Mouse (Mus musculus) forebrain, embryonic 16.5 days (tissue): ENCODE measurements around the gene 9930104L06Rik. TPM values are rescaled to one million over a fixed set of nuclear protein-coding genes. Genes with fewer than 3 reads are reported as not detected.
A peak's percentile ranks its signal among the peaks of the same experiment; 100 is the strongest.

Experiments used
- ATAC-seq: fragments of 200-750 bp; cut with Nextera tagmentation; 2 replicates; pipeline ENCODE4 v1.8.0; 2017; ENCODE audit warnings: mild to moderate bottlenecking, moderate library complexity
- H3K27ac ChIP-seq: fragments of 300-500 bp; sonication (generic); 2 replicates; pipeline ENCODE4 v1.5.1; 2014; ENCODE audit warnings: low read length, control low read depth
- H3K27me3 ChIP-seq: fragments of 300-500 bp; sonication (generic); replicated peaks from 2 replicates; pipeline ENCODE4 v1.6.1; 2014; ENCODE audit warnings: low read length; ENCODE audit not compliant: control insufficient read depth, insufficient read depth
- H3K36me3 ChIP-seq: fragments of 300-500 bp; sonication (generic); 2 replicates; pipeline ENCODE4 v1.6.1; 2014; ENCODE audit not compliant: control insufficient read depth, insufficient read depth
- H3K4me1 ChIP-seq: fragments of 300-500 bp; sonication (generic); replicated peaks from 2 replicates; pipeline ENCODE4 v1.6.1; 2014; ENCODE audit warnings: low read length; ENCODE audit not compliant: control insufficient read depth, insufficient read depth
- H3K4me2 ChIP-seq: fragments of 300-500 bp; sonication (generic); 2 replicates; pipeline ENCODE4 v1.6.1; 2014; ENCODE audit warnings: mild to moderate bottlenecking, low read length, control low read depth
- H3K4me3 ChIP-seq: fragments of 300-500 bp; sonication (generic); replicated peaks from 2 replicates; pipeline ENCODE4 v1.5.1; 2014; ENCODE audit warnings: mild to moderate bottlenecking, low read length, control low read depth
- H3K9ac ChIP-seq: fragments of 300-500 bp; sonication (generic); replicated peaks from 2 replicates; pipeline ENCODE4 v1.6.1; 2014; ENCODE audit warnings: low read depth, low read length, control low read depth
- H3K9me3 ChIP-seq: fragments of 300-500 bp; sonication (generic); 2 replicates; pipeline ENCODE4 v1.6.1; 2016; ENCODE audit warnings: low read length; ENCODE audit not compliant: control insufficient read depth
- WGBS: fragments of 180-500 bp; shearing (Covaris S2); extraction: QIAGEN DNeasy Blood & Tissue Kit; methylation state at CpG from one replicate; pipeline ENCODE4 v1.1.7; 2014; 5-methylcytosine and 5-hydroxymethylcytosine counted together
- polyA plus RNA-seq: library from polyadenylated mRNA; unstranded; fragments of >200 nt; fragmentation: Nextera tagmentation; extraction: Ambion mirVana; gene quantifications from 2 replicates; pipeline ENCODE4 v1.2.1, GENCODE M21; 2015

The 9930104L06Rik gene
- polyA plus RNA-seq, 1 experiment from 2014 or later, result 17.1 TPM

DNA sequence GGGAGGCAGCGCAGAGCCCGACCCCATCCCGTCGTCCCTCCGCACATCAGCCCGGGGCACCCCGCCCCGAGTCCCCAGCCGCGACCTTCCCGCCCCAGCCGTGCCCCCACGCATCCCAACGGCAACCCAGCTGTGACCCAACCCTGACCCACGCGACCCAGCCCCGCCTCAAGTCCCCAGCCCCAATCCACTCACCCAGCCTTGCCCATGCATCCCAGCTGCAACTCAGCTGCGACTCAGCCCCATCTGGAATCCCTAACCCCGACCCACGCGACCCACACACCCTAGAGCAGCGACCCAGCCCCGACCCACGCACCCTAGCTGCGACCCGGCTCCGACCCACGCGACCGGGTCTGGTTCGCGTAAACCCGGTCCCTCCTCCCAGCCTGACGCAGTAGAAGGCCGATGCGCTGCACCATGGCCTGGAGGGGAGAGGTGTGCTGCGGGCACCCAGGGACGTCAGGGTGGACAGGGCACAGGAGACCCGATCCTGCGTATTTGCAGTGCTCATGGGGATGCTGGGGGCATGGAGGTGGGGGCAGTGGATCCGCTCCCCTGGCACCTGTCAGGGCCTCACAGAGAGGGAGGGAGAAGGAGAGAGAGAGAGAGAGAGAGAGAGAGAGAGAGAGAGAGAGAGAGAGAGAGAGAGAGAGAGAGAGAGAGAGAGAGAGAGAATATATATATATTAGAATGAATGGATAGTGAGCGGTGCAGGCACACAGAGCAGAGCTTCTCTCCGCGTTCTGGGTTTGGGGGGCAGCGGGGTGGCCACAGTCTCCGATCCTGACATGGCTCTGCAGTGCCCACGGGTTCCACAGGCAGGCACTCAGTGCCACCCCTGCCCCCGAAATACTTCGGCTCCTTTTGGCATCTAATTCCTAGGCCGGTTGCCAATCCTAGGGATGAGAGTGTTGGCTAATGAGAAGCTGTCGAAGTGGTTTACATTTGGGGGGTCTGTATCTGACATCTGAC lies 50.2 kb downstream of the 9930104L06Rik start:
- Histone ChIP-seq H3K36me3 (no peaks in the 10 kb centered on the region), H3K27me3 (peaks cover 77% of the 10 kb centered on the region), H3K4me2 (peak overlapping the region; percentile 48), H3K27ac (no peak overlapping the region), H3K4me1 (peaks cover 19% of the 10 kb centered on the region), H3K9me3 (no peaks in the 10 kb centered on the region), H3K4me3 (peak overlapping the region; percentile 38), H3K9ac (no peak overlapping the region)
- WGBS, result 1% methylated on average over 51 of the region's 51 CpGs
- ATAC-seq, result no peak

DNA sequence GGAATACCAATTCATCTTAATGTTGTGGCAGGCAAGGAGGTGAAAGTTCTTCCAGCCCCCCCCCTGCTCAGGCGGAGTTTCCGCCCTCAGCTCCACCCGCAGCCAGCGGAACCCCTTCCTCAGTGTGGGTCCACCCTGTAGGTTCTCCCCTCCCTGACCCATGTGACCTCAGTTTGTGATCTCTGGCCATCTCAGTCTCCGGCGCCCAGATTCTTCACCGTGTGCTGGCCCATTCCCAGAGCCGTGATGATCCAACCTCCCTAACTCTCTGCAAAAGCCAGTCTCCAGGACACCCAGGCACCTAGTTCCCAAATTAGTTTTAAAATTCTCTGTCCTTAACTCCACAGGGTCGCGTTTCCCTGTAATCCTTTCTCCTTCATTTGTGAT lies 50.9 kb downstream of the 9930104L06Rik start:
- WGBS, result 7% methylated on average over 10 of the region's 10 CpGs
- no peaks in the 10 kb centered on the region for H3K36me3 ChIP-seq
- H3K9me3 ChIP-seq, result no peaks in the 10 kb centered on the region
- H3K27ac ChIP-seq, result no peak overlapping the region
- H3K4me1 ChIP-seq, result peaks cover 19% of the 10 kb centered on the region
- H3K27me3 ChIP-seq, result peaks cover 77% of the 10 kb centered on the region
- no peak overlapping the region for H3K9ac ChIP-seq
- no peak overlapping the region for H3K4me2 ChIP-seq
- ATAC-seq, result no peak
- no peak overlapping the region for H3K4me3 ChIP-seq

DNA sequence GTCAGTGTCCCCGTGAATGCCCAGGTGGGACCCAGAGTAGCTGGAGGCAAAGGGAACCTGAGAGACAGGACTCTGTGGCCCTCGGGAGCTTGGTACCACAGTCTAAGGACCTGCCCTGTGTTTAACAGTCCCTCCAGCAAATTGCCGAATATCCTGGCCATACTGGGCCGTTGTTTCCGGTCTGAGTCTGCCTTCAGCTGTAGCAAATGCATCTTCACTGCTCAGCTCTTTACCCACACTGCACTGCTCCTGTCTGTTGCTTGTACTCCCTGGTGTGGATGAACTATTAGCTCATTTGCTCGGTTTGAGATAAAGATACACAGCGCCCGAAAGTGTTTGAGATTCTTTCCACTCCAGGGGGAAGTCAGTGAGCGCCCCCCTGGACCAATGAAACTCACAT lies 51.5 kb downstream of the 9930104L06Rik start:
- Histone ChIP-seq H3K4me3 (no peak overlapping the region), H3K9me3 (no peaks in the 10 kb centered on the region), H3K4me2 (no peak overlapping the region), H3K9ac (no peak overlapping the region), H3K27me3 (peaks cover 71% of the 10 kb centered on the region), H3K27ac (no peak overlapping the region), H3K36me3 (no peaks in the 10 kb centered on the region), H3K4me1 (peaks cover 19% of the 10 kb centered on the region)
- WGBS, result 23% methylated on average over 9 of the region's 9 CpGs
- no peak for ATAC-seq

DNA sequence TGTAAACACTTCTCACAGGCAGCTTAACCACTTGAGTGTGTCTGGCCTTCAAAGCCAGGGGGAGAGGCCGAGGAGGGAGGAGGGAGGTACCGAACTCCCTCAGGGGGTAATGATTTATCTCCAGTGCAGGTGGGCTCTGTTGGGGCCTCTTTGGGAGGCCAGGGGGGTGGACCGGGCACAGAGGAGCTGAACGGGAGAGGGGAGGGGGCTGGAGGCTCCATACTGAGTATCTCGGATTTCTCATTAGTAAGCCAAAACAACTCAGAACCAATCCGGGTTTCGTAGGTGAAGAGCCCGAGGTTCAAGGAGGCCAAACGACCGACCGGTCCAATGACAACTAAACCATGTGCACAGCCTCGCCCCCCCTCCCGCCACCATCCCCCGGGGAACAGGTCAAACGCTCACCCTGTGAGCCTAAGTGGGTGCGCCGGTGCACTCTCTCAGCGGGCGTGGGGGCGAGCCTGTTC lies 53.0 kb downstream of the 9930104L06Rik start:
- Histone ChIP-seq H3K36me3 (no peaks in the 10 kb centered on the region), H3K4me3 (no peak overlapping the region), H3K4me2 (no peak overlapping the region), H3K4me1 (peaks cover 19% of the 10 kb centered on the region), H3K27me3 (peaks cover 60% of the 10 kb centered on the region), H3K27ac (no peak overlapping the region), H3K9ac (no peak overlapping the region), H3K9me3 (no peaks in the 10 kb centered on the region)
- ATAC-seq, result no peak
- 2% methylated on average over 20 of the region's 20 CpGs for WGBS

DNA sequence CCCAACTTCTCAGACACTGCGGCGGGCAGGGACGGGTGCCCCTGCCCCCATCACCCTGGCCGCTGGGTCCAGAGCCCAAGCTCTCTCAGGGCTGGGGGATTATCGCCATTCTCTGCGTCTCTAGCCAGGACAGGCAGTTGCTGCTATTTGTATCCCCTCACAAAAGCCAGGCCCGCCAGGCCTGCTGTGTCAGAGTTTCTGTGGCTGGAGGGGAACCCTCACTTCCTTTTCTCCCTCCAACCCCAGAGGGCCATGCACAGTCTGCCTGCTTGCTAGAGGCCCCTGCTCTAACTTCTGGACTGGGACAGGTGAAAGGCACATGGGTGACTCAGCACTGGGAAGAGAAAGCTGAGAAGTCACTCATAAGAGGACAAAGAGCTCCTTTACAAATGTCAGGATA lies 53.5 kb downstream of the 9930104L06Rik start:
- Histone ChIP-seq H3K4me2 (no peak overlapping the region), H3K27me3 (peaks cover 55% of the 10 kb centered on the region), H3K4me3 (no peak overlapping the region), H3K9me3 (no peaks in the 10 kb centered on the region), H3K4me1 (peaks cover 19% of the 10 kb centered on the region), H3K36me3 (no peaks in the 10 kb centered on the region), H3K27ac (no peak overlapping the region), H3K9ac (no peak overlapping the region)
- 2% methylated on average over 7 of the region's 7 CpGs for WGBS
- ATAC-seq, result no peak

Other genes starting within 250 kb of the 9930104L06Rik start
- 42.1 and 48.3 TPM in 2 replicates for gene Utp11, start 243.4 kb upstream of the 9930104L06Rik start, polyA plus RNA-seq
- 1.9 and 2.3 TPM in 2 replicates for gene Fhl3, start 236.3 kb upstream of the 9930104L06Rik start, polyA plus RNA-seq
- 128 and 129 TPM in 2 replicates for gene Sf3a3, start 222.3 kb upstream of the 9930104L06Rik start, polyA plus RNA-seq
- 25.3 and 25.6 TPM in 2 replicates for gene Inpp5b, start 195.2 kb upstream of the 9930104L06Rik start, polyA plus RNA-seq
- 12.1 and 14.9 TPM in 2 replicates for gene Mtf1, start 134.9 kb upstream of the 9930104L06Rik start, polyA plus RNA-seq
- gene Yrdc, start 86.4 kb upstream of the 9930104L06Rik start, polyA plus RNA-seq, result 50.3 and 51.2 TPM in 2 replicates
- 65.1 and 75.2 TPM in 2 replicates for gene 1110065P20Rik, start 85.9 kb upstream of the 9930104L06Rik start, polyA plus RNA-seq
- gene Maneal, start 74.9 kb upstream of the 9930104L06Rik start, polyA plus RNA-seq, result 8.3 and 11.0 TPM in 2 replicates
- gene Epha10, start 56.1 kb upstream of the 9930104L06Rik start, polyA plus RNA-seq, result 1.2 and 2.7 TPM in 2 replicates
- 70.0 and 76.6 TPM in 2 replicates for gene Cdca8, start 2.3 kb downstream of the 9930104L06Rik start, polyA plus RNA-seq
- 1.1 and 1.3 TPM in 2 replicates for gene Rspo1, start 49.4 kb downstream of the 9930104L06Rik start, polyA plus RNA-seq
- gene Gnl2, start 79.5 kb downstream of the 9930104L06Rik start, polyA plus RNA-seq, result 101 and 107 TPM in 2 replicates
- gene Dnali1, start 128.7 kb downstream of the 9930104L06Rik start, polyA plus RNA-seq, result 0.41 and 0.51 TPM in 2 replicates
- gene Snip1, start 129.6 kb downstream of the 9930104L06Rik start, polyA plus RNA-seq, result 27.3 and 29.7 TPM in 2 replicates
- gene Meaf6, start 148.1 kb downstream of the 9930104L06Rik start, polyA plus RNA-seq, result 148 and 154 TPM in 2 replicates
- 0.13 TPM in 1 of 2 replicates, not detected in the other for gene Zc3h12a, start 190.8 kb downstream of the 9930104L06Rik start, polyA plus RNA-seq